Mouse (Mus musculus) C2C12 (cell line): ENCODE data around the gene Adamtsl5.

Source experiments
- CTCF ChIP-seq: IDR thresholded peaks from one replicate; pipeline ENCODE4 v1.5.1; 2011; ENCODE audit not compliant: control insufficient read depth, insufficient read depth, insufficient read length
- FOSL1 ChIP-seq: IDR thresholded peaks from one replicate; pipeline ENCODE4 v1.8.0; 2011; ENCODE audit warnings: mild to moderate bottlenecking, low read length; ENCODE audit not compliant: poor library complexity, insufficient read depth, severe bottlenecking
- MAX ChIP-seq: IDR thresholded peaks from one replicate; pipeline ENCODE4 v1.6.1; 2011; ENCODE audit warnings: mild to moderate bottlenecking, control low read depth
- MYOD1 ChIP-seq: IDR thresholded peaks from one replicate; pipeline ENCODE4 v1.6.1; 2011; ENCODE audit warnings: low read depth; ENCODE audit not compliant: control insufficient read depth, insufficient read length

GRCm38 (mm10) chr10:80304862-80305261 lies 43.4 kb downstream of the Adamtsl5 start:
- TF ChIP-seq CTCF (no peak), MYOD1 (no peak), MAX (no peak), FOSL1 (no peak)
